Mouse (Mus musculus) heart, adult 2 months (tissue): ENCODE results near the gene Pik3ca. TPM values are rescaled to one million over a fixed set of nuclear protein-coding genes. Genes with fewer than 3 reads are reported as not detected.

Experiments used
- DNase-seq, 2 experiments: peaks; one replicate each; pipeline ENCODE4 v3.0.0; 2021
- H3K27ac ChIP-seq: fragments of 200-600 bp; 2 replicates; pipeline ENCODE4 v1.8.1; 2022
- H3K27me3 ChIP-seq: fragments of 200-500 bp; 2 replicates; pipeline ENCODE4 v1.6.1; 2012; ENCODE audit warnings: mild to moderate bottlenecking, low read length, inconsistent platforms, mixed read lengths; ENCODE audit not compliant: control insufficient read depth, insufficient read depth
- H3K36me3 ChIP-seq: fragments of 200-500 bp; 2 replicates; pipeline ENCODE4 v1.6.1; 2012; ENCODE audit warnings: low read length, inconsistent platforms; ENCODE audit not compliant: control insufficient read depth, insufficient read depth
- H3K4me1 ChIP-seq: fragments of 200-500 bp; 2 replicates; pipeline ENCODE4 v1.6.1; 2011; ENCODE audit warnings: low read length; ENCODE audit not compliant: control insufficient read depth, insufficient read depth
- H3K4me3 ChIP-seq: fragments of 200-600 bp; 2 replicates; pipeline ENCODE4 v1.8.1; 2022
- H3K79me2 ChIP-seq: fragments of 200-500 bp; replicated peaks from 2 replicates; pipeline ENCODE4 v1.6.1; 2012; ENCODE audit warnings: mild to moderate bottlenecking, inconsistent platforms, low read length, moderate library complexity, mixed read lengths; ENCODE audit not compliant: control insufficient read depth, insufficient read depth
- H3K9ac ChIP-seq: fragments of 200-500 bp; 2 replicates; pipeline ENCODE4 v1.6.1; 2012; ENCODE audit warnings: low read depth, mild to moderate bottlenecking, control low read depth, inconsistent platforms, low read length, mixed read lengths
- CTCF ChIP-seq: fragments of 200-600 bp; IDR thresholded peaks from 2 replicates; pipeline ENCODE4 v1.8.1; 2022; ENCODE audit warnings: antibody characterized with exemption, mild to moderate bottlenecking, moderate library complexity
- EP300 ChIP-seq: fragments of 200-500 bp; IDR thresholded peaks from 2 replicates; pipeline ENCODE4 v1.6.1; 2011; ENCODE audit warnings: low read depth, low read length, control low read depth; ENCODE audit not compliant: insufficient read depth
- POLR2A ChIP-seq: fragments of 200-500 bp; IDR thresholded peaks from 2 replicates; pipeline ENCODE4 v1.6.1; 2011; ENCODE audit warnings: mild to moderate bottlenecking, low read depth, low read length, control low read depth; ENCODE audit not compliant: insufficient read depth
- WGBS: fragments of 180-500 bp; shearing (Covaris S2); methylation state at CpG from one replicate; pipeline ENCODE4 v1.1.7; 2018; 5-methylcytosine and 5-hydroxymethylcytosine counted together
- intact Hi-C: fragments of 180-260 bp; cut with DNase I; formaldehyde crosslinking; loops from one replicate; pipeline ENCODE4 v1.15.1; 2025
- polyA plus RNA-seq: library from polyadenylated mRNA; depleted of rRNA; stranded (reverse); fragments of >200 nt; gene quantifications from 2 replicates; pipeline ENCODE4 v1.2.3, GENCODE M21; 2012
- total RNA-seq, 2 experiments: library from RNA; stranded (reverse); gene quantifications; 2 replicates each; pipeline ENCODE4 v1.2.3; 2021

The Pik3ca gene
- total and polyA plus RNA-seq, 3 experiments: 6.5 to 48.5 (median 43.5) TPM

DNA sequence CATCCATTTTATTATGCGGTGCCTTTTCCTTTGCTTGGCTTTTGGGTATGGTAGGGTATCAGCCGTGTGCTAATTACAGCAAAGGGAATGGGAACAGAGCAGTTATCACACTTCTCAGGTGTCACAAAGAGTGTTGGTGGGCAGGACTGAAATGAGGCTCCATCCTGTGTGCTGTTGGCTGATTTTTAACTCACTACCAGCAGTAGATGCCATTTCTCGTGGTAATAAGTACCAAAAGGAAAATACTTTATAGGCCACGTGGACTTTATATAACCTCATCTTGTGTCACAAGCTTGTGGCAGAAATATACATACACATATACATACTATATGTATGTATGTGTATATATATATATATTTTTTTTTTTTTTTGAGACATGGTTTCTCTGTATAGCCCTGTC, 69.8 kb downstream of the Pik3ca start:
- WGBS: 95% methylated on average over 4 of the region's 4 CpGs
- Histone ChIP-seq H3K27me3 (no peaks in the 10 kb centered on the region), H3K27ac (no peak overlapping the region), H3K9ac (no peak overlapping the region), H3K36me3 (peaks cover 2% of the 10 kb centered on the region; the same call in 1 of the 2 replicates), H3K79me2 (no peaks in the 10 kb centered on the region), H3K4me1 (peaks cover 1% of the 10 kb centered on the region; the same call in 1 of the 2 replicates), H3K4me3 (no peak overlapping the region)
- no peak for DNase-seq
- no peak for TF ChIP-seq POLR2A
- no peak for TF ChIP-seq CTCF
- no peak for TF ChIP-seq EP300
- intact Hi-C loops: no loop called here

- no peak overlapping the region for H3K27ac ChIP-seq
- intact Hi-C loops: no loop called here
- TF ChIP-seq EP300 (no peak), POLR2A (no peak), CTCF (no peak)
- H3K36me3 ChIP-seq: no peaks in the 10 kb centered on the region
- no peaks in the 10 kb centered on the region for H3K27me3 ChIP-seq
- 80% methylated on average over 4 of the region's 4 CpGs for WGBS
- no peak overlapping the region for H3K4me3 ChIP-seq
- H3K79me2 ChIP-seq: no peaks in the 10 kb centered on the region
- no peak overlapping the region for H3K9ac ChIP-seq
- peaks cover 6% of the 10 kb centered on the region for H3K4me1 ChIP-seq
- no peak for DNase-seq
These were observed 70.9 kb downstream of the Pik3ca start for GRCm38 (mm10) chr3:32468411-32468810.

GRCm38 (mm10) chr3:32470449-32470848, 73.0 kb downstream of the Pik3ca start:
- 89% methylated on average over 7 of the region's 7 CpGs for WGBS
- TF ChIP-seq POLR2A (no peak), CTCF (no peak), EP300 (no peak)
- intact Hi-C loops: no loop called here
- Histone ChIP-seq H3K36me3 (no peaks in the 10 kb centered on the region), H3K9ac (no peak overlapping the region), H3K4me1 (peaks cover 6% of the 10 kb centered on the region), H3K4me3 (no peak overlapping the region), H3K27me3 (no peaks in the 10 kb centered on the region), H3K79me2 (no peaks in the 10 kb centered on the region), H3K27ac (no peak overlapping the region)
- DNase-seq: no peak

GRCm38 (mm10) chr3:32471098-32471497, 73.6 kb downstream of the Pik3ca start:
- H3K27ac ChIP-seq: no peak overlapping the region
- no peaks in the 10 kb centered on the region for H3K27me3 ChIP-seq
- intact Hi-C loops: no loop called here
- H3K4me3 ChIP-seq: no peak overlapping the region
- H3K79me2 ChIP-seq: no peaks in the 10 kb centered on the region
- H3K9ac ChIP-seq: no peak overlapping the region
- no peak for DNase-seq
- TF ChIP-seq CTCF (no peak), POLR2A (no peak), EP300 (no peak)
- peaks cover 6% of the 10 kb centered on the region for H3K4me1 ChIP-seq
- no peaks in the 10 kb centered on the region for H3K36me3 ChIP-seq
- 51% methylated on average over 6 of the region's 6 CpGs for WGBS

GRCm38 (mm10) chr3:32472191-32472900, 74.9 kb downstream of the Pik3ca start:
- H3K27me3 ChIP-seq: no peaks in the 10 kb centered on the region
- no peak overlapping the region for H3K27ac ChIP-seq
- no peaks in the 10 kb centered on the region for H3K36me3 ChIP-seq
- TF ChIP-seq EP300 (no peak), POLR2A (no peak), CTCF (no peak)
- intact Hi-C loops: no loop called here
- H3K9ac ChIP-seq: no peak overlapping the region
- H3K4me3 ChIP-seq: no peak overlapping the region
- peak; percentile 30 to 35 for DNase-seq
- H3K4me1 ChIP-seq: peaks cover 6% of the 10 kb centered on the region
- 29% methylated on average over 14 of the region's 14 CpGs for WGBS
- H3K79me2 ChIP-seq: no peaks in the 10 kb centered on the region

DNA sequence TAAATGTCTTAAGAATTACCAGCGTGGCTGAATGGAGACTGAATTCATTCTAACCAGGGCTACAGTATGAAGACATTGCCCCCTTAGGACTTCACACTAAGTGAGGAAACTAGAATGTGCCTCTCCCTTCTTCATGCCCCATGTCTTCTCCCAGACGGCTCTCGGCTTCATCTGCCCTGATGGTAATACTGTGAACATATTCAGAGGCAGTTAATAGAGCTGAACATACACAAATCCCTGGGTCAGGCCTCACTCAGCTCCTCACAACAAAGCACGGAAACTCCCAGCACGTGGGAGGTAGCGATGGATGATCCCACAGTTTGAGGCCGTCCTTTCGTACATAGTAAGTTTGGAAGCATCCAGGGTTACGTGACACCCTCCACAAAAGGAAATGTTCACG, 75.7 kb downstream of the Pik3ca start:
- Histone ChIP-seq H3K79me2 (no peaks in the 10 kb centered on the region), H3K36me3 (no peaks in the 10 kb centered on the region), H3K4me1 (peaks cover 6% of the 10 kb centered on the region), H3K27me3 (no peaks in the 10 kb centered on the region), H3K27ac (no peak overlapping the region), H3K4me3 (no peak overlapping the region), H3K9ac (no peak overlapping the region)
- intact Hi-C loops: no loop called here
- no peak for TF ChIP-seq EP300
- 67% methylated on average over 10 of the region's 10 CpGs for WGBS
- DNase-seq: no peak
